Mouse (Mus musculus) MEL (cell line): ENCODE measurements at regions not wholly inside any gene's neighbourhood (a gene's known extent, or its start where the extent isn't known, plus 50 kb on each side); places are given as distances from the start of the nearest gene placed in this dataset.

Source experiments
- DNase-seq: peaks from one replicate; pipeline ENCODE4 v3.0.0; 2011; ENCODE audit warnings: low read depth, low spot score
- H3K27ac ChIP-seq: 2 replicates; pipeline ENCODE4 v1.5.1; 2012; ENCODE audit warnings: low read depth, mild to moderate bottlenecking, control low read depth, low read length, moderate library complexity; ENCODE audit not compliant: control insufficient read depth
- H3K27me3 ChIP-seq, 2 experiments: fragments of 150-350 bp in 1 of 2; sonication (generic) in 1 of 2; 2 replicates each; pipeline ENCODE4 v1.6.1; 2012; ENCODE audit warnings: low read length in 2 of 2, mild to moderate bottlenecking in 2 of 2, improper control_type of control experiment in 1 of 2, moderate library complexity in 1 of 2; ENCODE audit not compliant: insufficient read depth in 2 of 2, control insufficient read depth in 1 of 2
- H3K36me3 ChIP-seq, 2 experiments: 2 replicates each; pipeline ENCODE4 v1.6.1; 2012 to 2014; ENCODE audit warnings: low read length in 2 of 2, improper control_type of control experiment in 1 of 2, inconsistent platforms in 1 of 2, mild to moderate bottlenecking in 1 of 2; ENCODE audit not compliant: insufficient read depth in 2 of 2, control insufficient read depth in 1 of 2
- H3K4me1 ChIP-seq, 2 experiments: fragments of 150-350 bp in 1 of 2; sonication (generic) in 1 of 2; 2 replicates each; pipeline ENCODE4 v1.6.1; 2012; ENCODE audit warnings: low read length in 2 of 2, improper control_type of control experiment in 1 of 2, mild to moderate bottlenecking in 1 of 2; ENCODE audit not compliant: insufficient read depth in 2 of 2, control insufficient read depth in 1 of 2
- H3K4me3 ChIP-seq, 2 experiments: fragments of 150-350 bp in 1 of 2; sonication (generic) in 1 of 2; 2 replicates each; pipeline ENCODE4 v1.5.1; 2012; ENCODE audit warnings: low read depth in 2 of 2, low read length in 2 of 2, mild to moderate bottlenecking in 2 of 2, moderate library complexity in 2 of 2, control low read depth in 1 of 2, improper control_type of control experiment in 1 of 2; ENCODE audit not compliant: control insufficient read depth in 1 of 2, insufficient read depth in 1 of 2
- H3K79me2 ChIP-seq: 2 replicates; pipeline ENCODE4 v1.6.1; 2012; ENCODE audit warnings: mild to moderate bottlenecking, low read length, moderate library complexity; ENCODE audit not compliant: control insufficient read depth, poor library complexity, insufficient read depth
- H3K9ac ChIP-seq: 2 replicates; pipeline ENCODE4 v1.6.1; 2012; ENCODE audit warnings: low read depth, mild to moderate bottlenecking, control low read depth, low read length, moderate library complexity; ENCODE audit not compliant: control insufficient read depth, poor library complexity, severe bottlenecking
- H3K9me3 ChIP-seq: fragments of 150-350 bp; sonication (generic); replicated peaks from 2 replicates; pipeline ENCODE4 v1.6.1; 2012; ENCODE audit warnings: mild to moderate bottlenecking, low read length, improper control_type of control experiment, moderate library complexity; ENCODE audit not compliant: insufficient read depth
- BHLHE40 ChIP-seq: IDR thresholded peaks from 2 replicates; pipeline ENCODE4 v1.6.1; 2012; ENCODE audit warnings: low read depth, mild to moderate bottlenecking, inconsistent platforms, low read length, improper control_type of control experiment, borderline replicate concordance
- E2F4 ChIP-seq: IDR thresholded peaks from 2 replicates; pipeline ENCODE4 v1.6.1; 2011; ENCODE audit warnings: low read depth, low read length, improper control_type of control experiment, borderline replicate concordance
- ELF1 ChIP-seq: IDR thresholded peaks from 2 replicates; pipeline ENCODE4 v1.6.1; 2014; ENCODE audit warnings: low read depth, mild to moderate bottlenecking, inconsistent platforms, low read length, improper control_type of control experiment, moderate library complexity
- EP300 ChIP-seq, 2 experiments: IDR thresholded peaks; 2 replicates each; pipeline ENCODE4 v1.6.1; 2011; ENCODE audit warnings: improper control_type of control experiment in 2 of 2, low read length in 2 of 2, low read depth in 1 of 2, mild to moderate bottlenecking in 1 of 2
- GATA1 ChIP-seq: IDR thresholded peaks from 2 replicates; pipeline ENCODE4 v1.6.1; 2011; ENCODE audit warnings: low read depth, low read length, improper control_type of control experiment
- HCFC1 ChIP-seq: IDR thresholded peaks from 2 replicates; pipeline ENCODE4 v1.6.1; 2012; ENCODE audit warnings: low read depth, mild to moderate bottlenecking, inconsistent platforms, low read length, improper control_type of control experiment, moderate library complexity
- KAT2A ChIP-seq: conservative IDR thresholded peaks from 2 replicates; pipeline ENCODE4 v1.6.1; 2012; ENCODE audit warnings: low read depth, low read length, improper control_type of control experiment, inconsistent platforms
- MAFK ChIP-seq: IDR thresholded peaks from 2 replicates; pipeline ENCODE4 v1.6.1; 2011; ENCODE audit warnings: low read depth, mild to moderate bottlenecking, low read length, improper control_type of control experiment, borderline replicate concordance
- MAZ ChIP-seq: IDR thresholded peaks from 2 replicates; pipeline ENCODE4 v1.6.1; 2012; ENCODE audit warnings: low read depth, mild to moderate bottlenecking, inconsistent platforms, low read length, improper control_type of control experiment
- MEF2A ChIP-seq: IDR thresholded peaks from 2 replicates; pipeline ENCODE4 v1.6.1; 2014; ENCODE audit warnings: low read depth, mild to moderate bottlenecking, inconsistent platforms, low read length, improper control_type of control experiment; ENCODE audit not compliant: poor library complexity, insufficient replicate concordance, severe bottlenecking; ENCODE audit errors: extremely low read depth
- MXI1 ChIP-seq: IDR thresholded peaks from 2 replicates; pipeline ENCODE4 v1.6.1; 2011; ENCODE audit warnings: mild to moderate bottlenecking, low read depth, low read length, improper control_type of control experiment
- NELFE ChIP-seq: IDR thresholded peaks from 2 replicates; pipeline ENCODE4 v1.6.1; 2011; ENCODE audit warnings: low read depth, low read length, improper control_type of control experiment
- NRF1 ChIP-seq: IDR thresholded peaks from 2 replicates; pipeline ENCODE4 v1.6.1; 2014; ENCODE audit warnings: low read depth, mild to moderate bottlenecking, inconsistent platforms, low read length, improper control_type of control experiment, moderate library complexity; ENCODE audit not compliant: poor library complexity, insufficient read depth, severe bottlenecking
- POLR2AphosphoS2 ChIP-seq: IDR thresholded peaks from 2 replicates; pipeline ENCODE4 v1.6.1; 2011; ENCODE audit warnings: low read length, improper control_type of control experiment
- POLR2AphosphoS5 ChIP-seq: IDR thresholded peaks from 2 replicates; pipeline ENCODE4 v1.6.1; 2012; ENCODE audit warnings: low read depth, borderline replicate concordance, mild to moderate bottlenecking, inconsistent platforms, low read length, moderate library complexity, mixed read lengths
- RAD21 ChIP-seq: IDR thresholded peaks from 2 replicates; pipeline ENCODE4 v1.6.1; 2011; ENCODE audit warnings: mild to moderate bottlenecking, low read depth, low read length, improper control_type of control experiment
- RCOR1 ChIP-seq: IDR thresholded peaks from 2 replicates; pipeline ENCODE4 v1.6.1; 2012; ENCODE audit warnings: low read depth, mild to moderate bottlenecking, inconsistent platforms, low read length, improper control_type of control experiment
- SMC3 ChIP-seq: IDR thresholded peaks from 2 replicates; pipeline ENCODE4 v1.6.1; 2011; ENCODE audit warnings: low read depth, low read length, improper control_type of control experiment
- TAL1 ChIP-seq: IDR thresholded peaks from 2 replicates; pipeline ENCODE4 v1.6.1; 2012; ENCODE audit warnings: mild to moderate bottlenecking, inconsistent platforms, low read length, moderate library complexity, mixed read lengths
- TBP ChIP-seq: IDR thresholded peaks from 2 replicates; pipeline ENCODE4 v1.8.0; 2011; ENCODE audit warnings: low read depth, low read length, improper control_type of control experiment
- TCF12 ChIP-seq: IDR thresholded peaks from 2 replicates; pipeline ENCODE4 v1.6.1; 2014; ENCODE audit warnings: low read depth, mild to moderate bottlenecking, inconsistent platforms, low read length, improper control_type of control experiment, moderate library complexity
- UBTF ChIP-seq: IDR thresholded peaks from 2 replicates; pipeline ENCODE4 v1.6.1; 2012; ENCODE audit warnings: low read depth, mild to moderate bottlenecking, inconsistent platforms, low read length, improper control_type of control experiment, moderate library complexity, borderline replicate concordance; ENCODE audit not compliant: insufficient read depth
- USF2 ChIP-seq, 2 experiments: IDR thresholded peaks; 2 replicates each; pipeline ENCODE4 v1.6.1; 2011 to 2012; ENCODE audit warnings: improper control_type of control experiment in 2 of 2, low read length in 2 of 2, borderline replicate concordance in 1 of 2, inconsistent platforms in 1 of 2, low read depth in 1 of 2, mild to moderate bottlenecking in 1 of 2; ENCODE audit not compliant: insufficient read depth in 1 of 2

DNA sequence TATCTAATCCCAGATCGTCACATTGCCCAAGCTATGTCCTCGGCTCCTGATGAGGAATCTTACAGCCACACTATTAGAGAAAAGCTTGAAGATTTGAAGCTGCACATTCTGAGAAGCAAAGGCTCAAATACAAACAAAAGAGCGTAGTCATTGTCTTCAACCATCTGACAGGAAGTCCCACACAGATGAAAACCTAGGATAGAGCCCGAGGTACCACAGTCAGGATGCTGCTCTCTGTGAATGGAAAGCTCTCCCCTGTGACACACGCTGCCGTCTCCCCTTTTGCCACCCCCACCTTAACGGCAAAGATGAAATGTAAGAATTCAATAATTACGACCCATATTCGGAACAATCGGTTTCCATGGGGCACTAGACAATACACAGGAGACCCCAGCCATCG lies 237.2 kb downstream of the Prdm2 start:
- Histone ChIP-seq H3K79me2 (no peaks in the 10 kb centered on the region), H3K27me3 (no peaks in the 10 kb centered on the region), H3K27ac (no peak overlapping the region), H3K4me1 (no peaks in the 10 kb centered on the region), H3K36me3 (no peaks in the 10 kb centered on the region), H3K4me3 (no peak overlapping the region), H3K9me3 (no peaks in the 10 kb centered on the region), H3K9ac (no peak overlapping the region)
- DNase-seq = no peak
- no peak for TF ChIP-seq MXI1
- TF ChIP-seq MAZ = no peak
- no peak for TF ChIP-seq TAL1
- no peak for TF ChIP-seq TCF12
- no peak for TF ChIP-seq SMC3
- no peak for TF ChIP-seq USF2 (IDR thresholded peaks at IDR 0.05; ENCODE audit: borderline replicate concordance in 1 of 2, insufficient read depth in 1 of 2, low read depth in 1 of 2, low read length in 2 of 2)
- TF ChIP-seq RCOR1 = no peak
- TF ChIP-seq MAFK = no peak
- TF ChIP-seq NELFE = no peak
- TF ChIP-seq POLR2AphosphoS2 = no peak
- no peak for TF ChIP-seq UBTF
- no peak for TF ChIP-seq HCFC1
- TF ChIP-seq TBP = no peak

DNA sequence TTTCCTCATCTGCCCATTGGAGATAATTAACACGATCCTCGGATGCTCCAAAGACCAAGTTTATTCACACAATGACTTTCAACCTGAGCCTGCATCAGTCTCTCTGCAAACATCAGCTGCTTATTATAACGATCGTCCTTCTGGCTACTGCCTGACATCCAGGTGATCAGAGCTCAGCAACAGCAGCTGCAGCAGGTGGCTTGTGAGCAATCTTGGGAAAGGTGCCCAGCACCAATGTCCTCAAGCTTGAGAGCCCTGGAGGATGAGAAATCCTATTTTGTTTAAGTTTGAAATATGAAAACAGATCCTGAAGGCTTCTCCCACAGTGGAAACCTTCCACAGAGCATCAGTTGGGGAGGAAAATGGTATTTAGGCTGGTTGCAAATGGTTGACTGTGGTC lies 242.8 kb downstream of the Prdm2 start:
- no peak overlapping the region for H3K4me3 ChIP-seq
- H3K9ac ChIP-seq = no peak overlapping the region
- no peaks in the 10 kb centered on the region for H3K27me3 ChIP-seq
- H3K4me1 ChIP-seq = no peaks in the 10 kb centered on the region
- H3K9me3 ChIP-seq = no peaks in the 10 kb centered on the region
- H3K79me2 ChIP-seq = no peaks in the 10 kb centered on the region
- no peak overlapping the region for H3K27ac ChIP-seq
- DNase-seq = no peak
- TF ChIP-seq KAT2A = no peak
- no peak for TF ChIP-seq BHLHE40
- TF ChIP-seq POLR2AphosphoS5 = no peak
- TF ChIP-seq EP300 (IDR thresholded peaks at IDR 0.05; ENCODE audit: low read depth in 1 of 2, low read length in 2 of 2) = no peak
- TF ChIP-seq TCF12 = no peak
- no peak for TF ChIP-seq RAD21
- no peak for TF ChIP-seq MAZ
- TF ChIP-seq UBTF = no peak
- TF ChIP-seq MEF2A = no peak
- no peak for TF ChIP-seq MAFK
- no peak for TF ChIP-seq TAL1
- no peak for TF ChIP-seq NRF1
- no peak for TF ChIP-seq GATA1
- no peak for TF ChIP-seq E2F4
- no peak for TF ChIP-seq POLR2AphosphoS2
- no peak for TF ChIP-seq ELF1
- TF ChIP-seq, all 39 proteins: peak for 0
- no peaks in the 10 kb centered on the region for H3K36me3 ChIP-seq
